Mouse (Mus musculus) common myeloid progenitor, adult 5-6 weeks (primary cell): ENCODE results near the gene Cetn4. TPM values are rescaled to one million over a fixed set of nuclear protein-coding genes. Genes with fewer than 3 reads are reported as not detected.
A peak's percentile ranks its signal among the peaks of the same experiment; 100 is the strongest.

Experiments
- ATAC-seq: replicated peaks from 2 replicates; pipeline ENCODE4 v1.8.0; 2016; ENCODE audit warnings: low read depth, mild to moderate bottlenecking, moderate TSS enrichment, inconsistent platforms; ENCODE audit not compliant: poor library complexity, severe bottlenecking
- total RNA-seq: library from RNA; stranded (forward); fragments of 200-1000, 187-1606 nt; gene quantifications from 2 replicates; pipeline ENCODE4 v1.2.3, GENCODE M21; 2017

Gene Cetn4
- total RNA-seq, 1 experiment from 2014 or later, result 4.0 TPM

DNA sequence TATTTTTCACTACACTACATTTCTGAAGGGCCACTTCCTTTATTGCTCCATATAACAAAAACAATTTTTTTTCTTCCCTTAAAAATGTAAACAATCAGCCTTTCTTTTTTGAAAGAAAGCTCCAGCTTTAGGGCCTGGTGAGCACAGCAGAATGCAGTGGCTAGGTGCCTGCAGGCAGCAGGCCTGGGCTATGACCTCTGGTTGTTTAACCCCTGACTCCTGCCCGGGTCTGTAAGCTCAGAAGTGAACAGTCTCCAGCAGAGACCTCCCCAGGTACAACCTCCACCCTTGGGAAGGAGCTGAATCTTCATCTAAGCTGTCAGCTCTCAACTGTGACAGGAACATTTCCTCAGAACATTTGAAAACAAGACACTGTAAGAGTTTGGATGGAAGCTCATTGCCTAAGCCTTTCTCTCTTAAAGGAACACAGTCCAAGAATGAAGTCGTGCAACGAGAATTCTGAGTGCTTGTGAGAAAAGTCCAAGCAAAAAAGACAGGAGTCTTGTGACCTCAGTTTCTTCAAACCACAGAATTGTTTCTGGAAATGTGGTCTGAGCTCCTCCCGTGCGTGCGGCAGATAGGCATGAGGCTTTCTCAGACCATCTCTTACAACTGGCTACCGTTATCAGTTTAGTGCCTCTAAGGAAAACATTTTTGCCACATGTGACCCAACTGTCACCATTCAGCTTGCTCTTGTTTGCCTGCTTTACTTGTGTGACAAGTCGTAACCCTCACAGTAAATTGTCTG is 8.9 kb downstream of the Cetn4 start:
- ATAC-seq, result peak; percentile 67

DNA sequence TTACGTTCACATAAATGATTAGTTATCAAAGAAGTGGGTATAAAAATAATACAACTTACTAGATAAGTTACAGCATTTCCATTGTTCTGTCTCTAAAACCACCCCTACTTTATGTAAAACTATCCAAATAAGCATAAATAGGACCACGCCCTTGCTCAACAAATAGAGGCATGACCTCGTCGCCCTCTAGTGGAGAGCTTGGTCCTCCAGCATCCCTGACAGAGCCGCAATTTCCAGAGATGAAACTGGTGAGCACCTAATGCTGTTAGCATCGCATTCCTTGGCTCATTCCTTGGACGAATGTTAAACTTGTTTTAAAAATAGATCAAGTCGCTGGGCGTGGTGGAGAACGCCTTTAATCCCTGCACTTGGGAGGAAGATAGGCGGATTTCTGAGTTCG is 9.8 kb downstream of the Cetn4 start:
- ATAC-seq, result peak; percentile 97

DNA sequence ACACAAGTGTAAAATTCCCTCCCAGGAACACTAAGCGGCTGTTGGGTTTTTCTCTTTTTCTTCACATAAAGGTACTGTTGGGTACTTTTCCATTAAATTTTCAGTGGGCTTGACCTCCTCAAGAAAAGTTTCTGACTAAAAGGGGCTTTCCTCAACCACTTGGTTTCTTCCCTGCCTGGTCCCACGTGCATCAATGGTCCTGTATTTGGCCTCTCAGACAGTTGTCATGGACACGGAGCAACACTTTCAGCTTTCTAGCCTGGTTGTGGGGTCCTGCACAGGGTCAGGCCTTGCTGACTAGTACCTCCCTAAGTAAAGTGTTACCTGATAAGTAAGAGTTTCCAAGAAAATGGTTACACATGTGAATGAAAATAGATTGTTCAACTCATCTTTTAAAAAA is 13.0 kb downstream of the Cetn4 start:
- no peak for ATAC-seq

DNA sequence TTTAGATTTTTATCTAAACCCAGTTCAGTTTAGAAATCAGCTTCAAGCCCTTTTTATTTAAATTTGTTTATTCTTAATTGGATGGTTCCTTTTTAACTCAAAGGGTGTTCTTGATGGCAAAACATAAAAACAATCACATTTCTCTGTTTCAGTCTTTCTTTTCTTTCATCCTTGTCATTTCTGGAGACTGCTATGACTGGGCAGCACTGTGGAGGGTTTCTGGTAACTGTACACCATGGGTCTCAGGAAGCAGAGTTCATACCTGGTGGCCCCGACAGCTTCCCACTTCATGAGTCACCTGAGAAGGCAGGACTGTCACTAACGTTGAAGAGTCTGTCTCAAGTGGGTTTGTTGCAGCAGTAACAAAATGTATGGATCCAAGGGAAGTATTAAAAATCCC is 19.9 kb downstream of the Cetn4 start:
- ATAC-seq, result no peak

DNA sequence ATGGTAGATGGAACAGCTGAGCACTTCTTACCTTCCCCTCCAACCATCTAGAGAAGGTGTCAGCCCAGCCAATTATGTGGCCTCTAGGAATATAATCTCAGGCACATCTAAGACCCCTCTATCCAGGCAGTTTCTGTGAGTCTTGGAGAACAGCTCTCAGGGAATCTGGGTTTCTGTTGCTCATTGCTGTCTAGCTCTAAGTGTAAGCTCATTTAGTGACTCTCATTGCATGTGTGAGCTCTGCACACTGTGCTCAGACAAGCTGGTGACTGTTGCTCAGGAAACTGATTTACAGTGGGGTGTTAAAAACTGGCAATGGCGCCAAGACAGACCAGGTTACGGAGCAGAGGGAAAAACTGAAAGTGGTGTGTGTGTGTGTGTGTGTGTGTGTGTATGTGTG is 20.6 kb downstream of the Cetn4 start:
- no peak for ATAC-seq

DNA sequence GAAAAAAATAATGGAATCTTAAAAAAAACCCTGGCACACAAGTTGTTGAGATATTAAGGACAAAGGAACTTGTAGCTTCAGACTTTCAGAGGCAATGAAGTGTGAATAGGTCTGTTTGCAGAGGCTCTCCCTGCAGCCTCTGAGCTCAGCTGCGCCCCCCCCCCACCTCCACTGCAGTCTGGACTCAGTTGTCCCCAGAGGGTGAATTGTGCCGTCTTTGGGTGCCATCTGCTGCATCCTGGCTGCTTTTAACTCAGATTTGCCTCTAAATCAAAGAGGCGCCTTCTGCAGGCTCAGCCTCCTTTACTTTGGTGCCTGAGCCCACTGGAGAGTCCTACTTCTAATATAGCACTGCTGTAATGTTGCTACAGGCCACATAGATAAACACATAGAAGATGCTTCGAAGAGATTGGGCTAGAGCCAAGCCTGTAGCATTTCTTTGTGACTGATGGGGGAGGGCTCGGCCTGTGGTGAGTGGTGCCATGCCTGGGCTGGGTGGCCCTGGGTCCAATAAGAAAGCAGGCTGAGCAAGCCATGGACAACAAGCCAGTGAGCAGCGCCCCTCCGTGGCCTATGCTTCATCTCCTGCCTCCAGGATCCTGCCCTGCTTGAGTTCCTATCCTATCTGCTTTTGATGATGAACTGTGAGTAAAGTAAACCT is 21.5 kb downstream of the Cetn4 start:
- no peak for ATAC-seq

DNA sequence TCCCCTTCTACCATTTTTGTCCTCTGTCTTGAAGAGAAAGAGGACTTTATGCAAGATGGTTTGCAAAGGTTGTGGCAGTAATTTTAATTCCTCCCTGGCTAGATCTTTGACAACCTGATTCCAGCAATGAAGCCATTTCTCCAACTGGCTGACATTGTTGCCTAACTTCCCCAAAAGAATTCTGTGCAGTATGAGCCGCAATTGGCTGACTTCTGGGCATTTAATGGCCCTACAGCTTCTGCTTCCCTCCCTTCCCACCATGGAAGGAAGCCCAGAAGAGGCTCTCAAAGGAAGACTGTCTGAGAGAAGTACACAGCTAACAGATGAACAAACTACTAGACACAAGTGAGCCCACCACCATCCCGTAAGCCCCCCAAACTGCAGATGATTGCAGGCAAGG is 23.3 kb downstream of the Cetn4 start:
- no peak for ATAC-seq

DNA sequence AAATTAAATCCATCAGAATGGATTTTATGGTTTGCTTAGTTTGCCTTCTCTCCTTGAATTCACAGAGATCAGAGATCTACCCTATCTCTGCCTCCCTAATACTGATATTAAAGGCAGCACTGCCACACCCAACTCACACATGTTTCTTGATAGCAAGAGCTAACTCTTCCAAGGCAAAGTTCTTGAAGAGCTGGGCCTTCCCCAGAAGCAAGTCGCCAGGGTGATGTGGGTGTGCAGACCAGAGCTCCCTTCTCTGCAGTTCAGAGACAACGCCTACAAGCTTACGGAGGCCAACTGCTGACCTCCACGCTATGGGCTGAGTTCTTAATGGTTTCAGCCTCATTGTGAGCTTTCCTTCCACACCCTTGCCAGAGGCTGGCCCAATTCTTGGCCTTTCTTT is 29.3 kb downstream of the Cetn4 start:
- ATAC-seq, result no peak

DNA sequence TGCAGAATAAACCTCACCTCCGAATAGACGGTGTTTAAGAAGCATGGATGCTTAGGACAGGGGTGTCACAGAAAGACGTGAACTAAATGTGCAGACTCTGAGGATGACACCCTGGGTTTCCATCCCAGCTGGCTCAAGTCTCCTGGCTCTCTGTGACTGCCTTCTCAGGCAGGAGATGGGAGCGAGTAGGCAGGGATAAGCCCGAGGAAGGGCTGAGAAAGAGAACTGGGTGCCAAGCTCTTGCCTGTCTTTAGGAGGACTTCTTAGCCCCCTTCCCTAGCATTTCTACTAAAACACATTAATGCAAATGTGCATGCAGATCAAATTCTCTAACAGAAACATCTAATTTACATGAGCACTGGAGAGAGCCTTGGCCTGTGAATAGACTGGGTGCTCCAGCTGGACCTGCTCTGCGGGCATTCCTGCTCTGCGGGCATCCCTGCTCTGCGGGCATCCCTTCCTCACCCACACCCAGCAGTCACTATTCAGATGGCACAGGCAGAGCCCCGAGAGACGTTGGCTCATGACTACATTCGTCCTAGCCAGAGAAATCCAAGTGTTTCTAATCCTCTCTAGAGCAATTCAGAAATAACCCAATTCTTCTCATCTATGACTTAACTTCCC is 30.1 kb downstream of the Cetn4 start:
- no peak for ATAC-seq

DNA sequence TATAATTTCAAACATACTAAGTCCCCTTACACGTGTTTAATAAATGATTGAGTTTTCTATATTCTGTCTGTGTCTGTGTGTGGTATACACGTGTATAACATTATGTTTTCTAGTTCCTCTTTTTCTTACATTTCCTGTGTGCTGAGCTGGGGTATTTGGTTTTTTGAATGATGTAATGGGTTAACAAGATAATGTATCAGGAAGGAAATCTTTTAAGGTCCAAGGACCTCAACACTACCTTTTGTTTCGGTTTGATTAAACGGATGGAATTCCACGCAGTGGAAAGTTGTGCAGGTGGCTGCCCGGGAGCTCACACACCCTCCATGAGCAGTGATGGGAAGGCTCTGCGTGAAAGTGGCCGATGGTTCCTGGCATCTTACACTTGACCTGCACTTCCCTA is 31.6 kb downstream of the Cetn4 start:
- peak; percentile 91 for ATAC-seq

DNA sequence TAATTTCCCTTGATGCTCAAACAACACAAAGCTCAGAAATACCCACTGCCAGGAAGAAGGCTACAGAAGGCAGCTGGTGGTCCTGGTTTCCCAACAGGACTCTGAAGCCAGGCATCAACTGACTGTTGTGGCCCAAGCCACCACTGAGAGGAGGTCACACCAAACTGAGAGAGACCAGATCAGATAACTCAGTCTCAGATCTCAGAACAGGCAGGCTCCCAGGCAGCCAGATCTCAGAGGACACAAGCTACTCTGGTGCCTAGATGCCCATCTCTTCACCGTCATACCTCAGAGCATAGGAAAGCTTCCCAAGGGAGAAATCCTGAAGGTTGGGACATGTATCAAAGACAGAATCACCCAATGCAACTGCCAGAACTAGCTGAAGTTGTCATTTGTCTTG is 32.3 kb downstream of the Cetn4 start:
- peak; percentile 31; the same call in 1 of the 2 replicates for ATAC-seq

DNA sequence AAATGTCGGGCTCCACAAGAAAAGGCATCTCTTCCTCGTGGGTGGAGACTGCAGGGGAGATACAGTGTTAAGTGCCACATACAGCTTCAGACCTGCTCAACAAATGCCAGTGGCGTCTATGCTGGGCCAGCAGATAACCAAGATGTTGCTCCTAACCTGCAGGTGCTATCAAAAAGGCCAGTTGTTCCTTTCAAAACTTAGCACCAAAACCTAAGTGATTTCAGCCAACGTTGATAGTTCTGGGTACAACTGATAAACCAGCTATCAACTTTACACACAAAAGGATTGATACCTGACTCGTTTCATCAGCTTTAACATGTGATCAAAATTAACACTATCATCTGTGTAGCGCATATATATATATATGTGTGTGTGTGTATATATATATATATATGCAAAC is 37.8 kb downstream of the Cetn4 start:
- ATAC-seq, result no peak

DNA sequence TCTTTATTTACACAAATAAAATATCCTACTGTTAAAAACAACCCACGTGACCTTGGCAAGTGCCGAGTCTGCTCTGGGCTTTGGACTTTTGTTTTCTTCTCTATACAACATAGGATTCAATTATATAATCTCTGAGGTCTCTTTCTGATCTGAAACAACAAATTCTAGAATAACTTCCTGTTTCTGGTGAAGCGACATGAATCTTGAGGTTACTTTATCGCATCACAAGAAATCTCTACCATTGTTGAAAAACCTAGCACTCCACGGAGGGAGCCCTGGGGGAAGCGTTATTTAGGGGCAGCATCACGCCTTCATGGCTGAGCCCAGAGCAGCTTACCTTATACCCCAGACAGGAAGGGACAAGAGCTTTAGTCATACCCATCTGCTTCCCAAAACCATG is 39.4 kb downstream of the Cetn4 start:
- ATAC-seq, result no peak

DNA sequence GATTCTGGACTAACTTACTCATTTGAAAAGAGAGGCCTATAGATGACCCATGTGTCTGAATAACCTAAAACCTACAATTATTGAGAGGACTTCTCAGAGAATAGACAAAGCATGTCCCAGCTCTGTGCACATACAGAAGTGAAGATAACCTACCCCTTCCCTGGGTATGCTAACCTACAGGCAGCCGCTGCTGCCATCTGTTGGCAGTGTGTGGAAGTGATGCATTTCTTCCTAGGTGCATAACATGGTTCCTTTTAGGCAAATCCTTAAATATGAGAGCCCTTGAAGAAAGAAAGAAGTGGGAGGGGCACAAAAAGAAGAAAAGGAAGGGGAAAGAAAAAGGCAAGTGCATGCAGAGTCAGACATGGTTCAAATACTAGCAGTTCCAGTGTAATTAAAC is 41.3 kb downstream of the Cetn4 start:
- ATAC-seq, result peak; percentile 88

DNA sequence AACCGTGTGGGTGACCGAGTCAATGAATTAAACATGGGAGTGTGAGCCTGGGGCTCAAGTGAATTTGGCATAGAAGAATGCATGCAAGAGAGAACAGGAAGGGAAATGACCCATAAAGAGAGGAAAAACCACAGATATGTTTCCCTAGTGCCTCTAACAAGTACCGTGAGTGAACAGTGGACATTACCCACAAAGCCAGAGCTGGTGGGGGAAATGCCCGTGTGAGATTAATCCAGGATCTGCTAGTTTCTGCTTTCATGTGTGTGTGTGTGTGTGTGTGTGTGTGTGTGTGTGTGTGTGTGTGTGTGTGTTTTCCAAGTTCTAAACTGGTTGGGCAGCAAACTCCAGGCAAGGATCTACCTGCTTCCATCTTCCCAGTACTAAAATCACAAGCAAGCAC is 42.6 kb downstream of the Cetn4 start:
- no peak for ATAC-seq

DNA sequence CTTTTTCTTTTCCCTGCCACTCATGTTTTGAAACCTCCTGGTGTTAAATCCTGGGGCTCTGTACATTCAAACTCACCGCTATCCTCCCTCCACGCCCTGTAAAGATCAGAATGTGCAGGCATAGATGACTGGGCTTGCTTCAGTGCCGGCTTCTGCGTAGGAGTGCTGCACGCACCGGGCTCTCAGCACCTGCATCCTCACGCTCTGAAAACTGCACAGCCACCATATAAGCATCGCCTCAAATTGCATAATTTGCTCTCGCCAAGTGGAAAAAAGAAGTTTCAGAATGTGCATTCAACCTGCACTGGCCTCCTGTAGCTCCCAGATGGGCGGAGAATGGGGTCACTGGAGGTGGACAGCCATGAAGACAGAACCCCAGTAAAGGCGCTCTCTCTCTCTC is 44.2 kb downstream of the Cetn4 start:
- no peak for ATAC-seq

DNA sequence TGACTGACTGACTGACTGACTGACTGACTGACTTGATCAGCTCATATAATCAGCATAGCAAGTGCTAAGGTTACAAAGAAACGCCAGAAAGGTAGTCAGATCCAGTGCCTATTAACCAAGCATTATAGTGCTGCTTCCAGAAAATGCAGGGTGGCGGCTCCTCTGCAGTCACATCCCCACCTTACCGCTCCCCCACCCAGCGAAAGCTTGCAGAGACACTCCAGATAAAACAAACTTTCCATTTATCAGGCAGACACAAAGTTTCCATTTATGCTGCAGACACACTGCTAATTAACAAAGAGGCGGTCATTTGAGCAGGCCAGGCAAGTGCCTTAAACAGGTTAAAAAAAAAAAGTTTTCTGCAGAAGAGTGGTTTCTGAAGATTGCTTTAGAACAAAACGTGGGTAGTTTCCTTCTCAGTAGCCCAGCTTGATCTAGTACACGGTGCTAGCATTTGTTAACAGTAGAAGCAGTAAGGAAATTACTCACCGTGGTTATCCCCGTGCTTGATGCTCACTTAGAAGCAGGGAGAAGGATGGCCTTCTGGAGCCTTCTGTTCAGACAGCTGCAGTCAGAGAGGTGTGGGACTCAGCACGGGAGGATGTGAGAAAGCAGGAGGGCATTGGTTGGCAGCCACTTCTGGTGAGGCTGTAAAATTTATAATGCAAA is 53.0 kb downstream of the Cetn4 start:
- ATAC-seq, result no peak; the same call in 1 of the 2 replicates

DNA sequence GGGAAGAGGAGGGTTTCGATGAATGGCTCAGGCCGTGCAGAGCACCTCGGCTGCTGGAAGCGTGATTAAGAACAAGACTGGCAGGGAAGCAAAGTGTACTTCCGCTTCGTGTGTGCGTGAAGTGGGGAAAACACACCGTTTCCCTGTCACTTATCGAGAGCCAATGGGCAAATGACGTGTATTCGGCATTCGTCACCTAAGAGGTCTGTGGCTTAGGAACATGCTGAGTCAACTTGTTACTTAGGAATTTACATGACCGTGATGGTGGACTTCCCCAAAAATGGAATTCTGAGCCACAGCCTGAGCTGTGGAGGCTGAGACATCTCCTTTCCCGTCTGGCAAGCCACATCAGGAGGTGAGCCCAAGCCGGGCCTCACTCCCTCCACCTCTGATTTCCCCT is 54.7 kb downstream of the Cetn4 start:
- ATAC-seq, result no peak
